Mouse (Mus musculus) T-helper 17 cell (primary cell): ENCODE data around the gene Pwwp2a.

Experiments
- in situ Hi-C, 2 experiments: fragments of 300-600 bp; cut with MboI, MseI; formaldehyde crosslinking; loops; 1 replicate in 1 of 2; 2 replicates in 1 of 2; pipeline ENCODE4 v1.15.1; 2025; ENCODE audit warnings: high pct_unique_total_duplicates in 2 of 2

The Pwwp2a gene

GRCm38 (mm10) chr11:43681472-43682414 is at the start of gene Pwwp2a:
Gene Pwwp2a, plus strand, starts transcription at chr11:43681998.
- in situ Hi-C loops: no loop called here

GRCm38 (mm10) chr11:43632566-43632965 is 49.2 kb upstream of the Pwwp2a start:
- in situ Hi-C loops: no loop called here

GRCm38 (mm10) chr11:43633165-43633564 is 48.6 kb upstream of the Pwwp2a start:
- in situ Hi-C loops: no loop called here

GRCm38 (mm10) chr11:43633658-43634401 is 48.0 kb upstream of the Pwwp2a start:
- in situ Hi-C loops: no loop called here

GRCm38 (mm10) chr11:43636761-43637160 is 45.0 kb upstream of the Pwwp2a start:
- in situ Hi-C loops: no loop called here

- in situ Hi-C loops: no loop called here
Measured at GRCm38 (mm10) chr11:43638486-43638885, 43.3 kb upstream of the Pwwp2a start.

- in situ Hi-C loops: no loop called here
Measured at GRCm38 (mm10) chr11:43643180-43643591, 38.6 kb upstream of the Pwwp2a start.

GRCm38 (mm10) chr11:43645286-43645685 is 36.5 kb upstream of the Pwwp2a start:
- in situ Hi-C loops: no loop called here

GRCm38 (mm10) chr11:43653051-43653475 is 28.7 kb upstream of the Pwwp2a start:
- in situ Hi-C loops: loop anchor here in 1 of 2 experiments (5.0 kb wide), 1 partner anchor 244 kb away; no protein-coding TSS in a partner anchor

GRCm38 (mm10) chr11:43656464-43656863 is 25.3 kb upstream of the Pwwp2a start:
- in situ Hi-C loops: no loop called here

GRCm38 (mm10) chr11:43658010-43658409 is 23.8 kb upstream of the Pwwp2a start:
- in situ Hi-C loops: no loop called here

- in situ Hi-C loops: no loop called here
Measured at GRCm38 (mm10) chr11:43667038-43667745, 14.6 kb upstream of the Pwwp2a start.

- in situ Hi-C loops: no loop called here
Measured at GRCm38 (mm10) chr11:43682415-43683217, 818 bp downstream of the Pwwp2a start.

GRCm38 (mm10) chr11:43688850-43689249 is 7.1 kb downstream of the Pwwp2a start:
- in situ Hi-C loops: no loop called here

GRCm38 (mm10) chr11:43696623-43697022 is 14.8 kb downstream of the Pwwp2a start:
- in situ Hi-C loops: no loop called here

- in situ Hi-C loops: no loop called here
Measured at GRCm38 (mm10) chr11:43698621-43699020, 16.8 kb downstream of the Pwwp2a start.

GRCm38 (mm10) chr11:43700291-43700690 is 18.5 kb downstream of the Pwwp2a start:
- in situ Hi-C loops: no loop called here

GRCm38 (mm10) chr11:43703552-43703951 is 21.8 kb downstream of the Pwwp2a start:
- in situ Hi-C loops: no loop called here

GRCm38 (mm10) chr11:43705751-43706150 is 24.0 kb downstream of the Pwwp2a start:
- in situ Hi-C loops: no loop called here

- in situ Hi-C loops: no loop called here
Measured at GRCm38 (mm10) chr11:43708409-43708808, 26.6 kb downstream of the Pwwp2a start.

GRCm38 (mm10) chr11:43712178-43712577 is 30.4 kb downstream of the Pwwp2a start:
- in situ Hi-C loops: no loop called here
